Mouse (Mus musculus) kidney, adult 2 months (tissue): Measurements from ENCODE around the gene Ttll9.

ENCODE experiments used
- CTCF ChIP-seq: fragments of 200-500 bp; conservative IDR thresholded peaks from 2 replicates; pipeline ENCODE4 v1.5.1; 2011; ENCODE audit warnings: low read depth, mild to moderate bottlenecking, control low read depth, low read length, moderate library complexity, mixed read lengths; ENCODE audit not compliant: insufficient read depth, insufficient read length
- POLR2A ChIP-seq: fragments of 200-500 bp; IDR thresholded peaks from one replicate; pipeline ENCODE4 v1.6.1; 2011; ENCODE audit warnings: low read depth, low read length, control low read depth

- no peak for TF ChIP-seq CTCF
- no peak for TF ChIP-seq POLR2A
Observed at GRCm38 (mm10) chr2:152950358-152951064, 11.8 kb upstream of the Ttll9 start.
